Mouse (Mus musculus) neural tube, embryonic 15.5 days (tissue): ENCODE measurements around the gene Ror1. TPM values are rescaled to one million over a fixed set of nuclear protein-coding genes. Genes with fewer than 3 reads are reported as not detected.

Experiments
- ATAC-seq: fragments of 200-750 bp; cut with Nextera tagmentation; 2 replicates; pipeline ENCODE4 v1.8.0; 2017; ENCODE audit warnings: mild to moderate bottlenecking, moderate TSS enrichment, moderate library complexity; ENCODE audit not compliant: low FRiP score
- H3K27ac ChIP-seq: fragments of 300-500 bp; sonication (generic); replicated peaks from 2 replicates; pipeline ENCODE4 v1.5.1; 2015; ENCODE audit warnings: mild to moderate bottlenecking, inconsistent platforms
- H3K27me3 ChIP-seq: fragments of 300-500 bp; sonication (generic); replicated peaks from 2 replicates; pipeline ENCODE4 v1.6.1; 2015; ENCODE audit warnings: inconsistent platforms
- H3K36me3 ChIP-seq: fragments of 300-500 bp; sonication (generic); 2 replicates; pipeline ENCODE4 v1.6.1; 2015; ENCODE audit warnings: inconsistent platforms
- H3K4me1 ChIP-seq: fragments of 300-500 bp; sonication (generic); 2 replicates; pipeline ENCODE4 v1.6.1; 2015; ENCODE audit warnings: inconsistent platforms
- H3K4me2 ChIP-seq: fragments of 300-500 bp; sonication (generic); 2 replicates; pipeline ENCODE4 v1.6.1; 2015; ENCODE audit warnings: inconsistent platforms, mild to moderate bottlenecking, moderate library complexity
- H3K4me3 ChIP-seq: fragments of 300-500 bp; sonication (generic); replicated peaks from 2 replicates; pipeline ENCODE4 v1.5.1; 2015; ENCODE audit warnings: mild to moderate bottlenecking, inconsistent platforms
- H3K9ac ChIP-seq: fragments of 300-500 bp; sonication (generic); replicated peaks from 2 replicates; pipeline ENCODE4 v1.6.1; 2015; ENCODE audit warnings: mild to moderate bottlenecking, inconsistent platforms
- H3K9me3 ChIP-seq: fragments of 300-500 bp; sonication (generic); replicated peaks from 2 replicates; pipeline ENCODE4 v1.6.1; 2016; ENCODE audit warnings: inconsistent platforms
- WGBS: fragments of 180-500 bp; shearing (Covaris S2); methylation state at CpG from one replicate; pipeline ENCODE4 v1.1.7; 2015; ENCODE audit warnings: mixed read lengths; 5-methylcytosine and 5-hydroxymethylcytosine counted together
- polyA plus RNA-seq: library from polyadenylated mRNA; unstranded; fragments of >200 nt; fragmentation: Nextera tagmentation; extraction: Ambion mirVana; gene quantifications from 2 replicates; pipeline ENCODE4 v1.2.1, GENCODE M21; 2015

Gene Ror1
- polyA plus RNA-seq, 1 experiment from 2014 or later: 1.2 TPM

DNA sequence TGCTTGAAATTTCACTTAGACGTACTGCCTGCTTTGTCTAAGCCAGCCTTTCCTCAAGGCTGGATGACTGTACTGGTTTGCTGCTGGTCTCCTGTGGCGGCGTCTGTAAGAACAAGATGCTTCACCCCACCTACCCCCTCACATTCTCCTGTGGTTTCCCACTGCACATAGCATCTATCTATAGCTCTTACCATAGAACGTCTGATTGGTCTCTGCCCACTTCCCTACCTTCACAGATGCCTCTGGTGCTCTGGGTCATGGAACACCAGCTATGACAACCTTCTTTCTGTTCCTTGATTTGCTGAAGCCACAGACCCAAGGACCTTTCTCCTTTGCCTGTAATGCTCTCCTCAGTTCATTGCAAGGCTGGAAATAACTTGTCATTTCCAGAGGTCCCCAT, 124.0 kb downstream of the Ror1 start:
- WGBS: 85% methylated on average over 4 of the region's 4 CpGs
- no peaks in the 10 kb centered on the region for H3K9me3 ChIP-seq
- H3K27me3 ChIP-seq: no peaks in the 10 kb centered on the region
- no peaks in the 10 kb centered on the region for H3K36me3 ChIP-seq
- ATAC-seq: no peak
- H3K4me2 ChIP-seq: no peak overlapping the region
- H3K9ac ChIP-seq: no peak overlapping the region
- H3K4me1 ChIP-seq: no peaks in the 10 kb centered on the region
- no peak overlapping the region for H3K27ac ChIP-seq
- H3K4me3 ChIP-seq: no peak overlapping the region

GRCm38 (mm10) chr4:100221978-100222737, 126.6 kb downstream of the Ror1 start:
- H3K9ac ChIP-seq: no peak overlapping the region
- no peak overlapping the region for H3K4me3 ChIP-seq
- no peaks in the 10 kb centered on the region for H3K27me3 ChIP-seq
- 79% methylated on average over 13 of the region's 13 CpGs for WGBS
- no peak overlapping the region for H3K4me2 ChIP-seq
- no peak for ATAC-seq
- no peaks in the 10 kb centered on the region for H3K4me1 ChIP-seq
- H3K27ac ChIP-seq: no peak overlapping the region
- H3K36me3 ChIP-seq: no peaks in the 10 kb centered on the region
- H3K9me3 ChIP-seq: no peaks in the 10 kb centered on the region

DNA sequence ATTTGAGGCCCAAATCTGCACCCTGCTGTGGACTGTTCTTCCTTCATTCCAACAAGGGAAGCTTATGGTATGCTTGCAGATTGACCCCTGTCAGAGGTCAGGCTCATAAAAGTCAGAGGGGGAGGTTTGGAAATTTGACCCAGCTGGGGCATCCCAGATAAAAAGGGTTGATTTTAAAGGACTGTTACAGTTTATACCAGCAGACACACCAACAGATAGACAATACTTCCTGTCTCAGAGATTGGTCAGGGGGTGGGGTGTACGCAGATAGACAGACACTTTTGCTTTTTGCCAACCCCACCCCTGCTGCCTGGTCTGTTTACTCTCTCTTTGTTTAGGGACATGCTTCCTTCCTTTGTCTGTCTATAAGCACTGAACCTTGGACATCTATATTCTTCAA, 127.9 kb downstream of the Ror1 start:
- no peaks in the 10 kb centered on the region for H3K4me1 ChIP-seq
- no peak overlapping the region for H3K27ac ChIP-seq
- WGBS: 32% methylated on average over 1 of the region's 1 CpGs
- ATAC-seq: no peak
- H3K9me3 ChIP-seq: no peaks in the 10 kb centered on the region
- H3K4me2 ChIP-seq: no peak overlapping the region
- no peaks in the 10 kb centered on the region for H3K36me3 ChIP-seq
- no peak overlapping the region for H3K9ac ChIP-seq
- no peak overlapping the region for H3K4me3 ChIP-seq
- H3K27me3 ChIP-seq: no peaks in the 10 kb centered on the region

- H3K9ac ChIP-seq: no peak overlapping the region
- no peaks in the 10 kb centered on the region for H3K9me3 ChIP-seq
- no peak overlapping the region for H3K4me3 ChIP-seq
- H3K4me1 ChIP-seq: no peaks in the 10 kb centered on the region
- WGBS: 73% methylated on average over 3 of the region's 3 CpGs
- no peaks in the 10 kb centered on the region for H3K36me3 ChIP-seq
- H3K27ac ChIP-seq: no peak overlapping the region
- H3K27me3 ChIP-seq: no peaks in the 10 kb centered on the region
- no peak overlapping the region for H3K4me2 ChIP-seq
- no peak for ATAC-seq
Observed at GRCm38 (mm10) chr4:100223965-100224364, 128.4 kb downstream of the Ror1 start.

DNA sequence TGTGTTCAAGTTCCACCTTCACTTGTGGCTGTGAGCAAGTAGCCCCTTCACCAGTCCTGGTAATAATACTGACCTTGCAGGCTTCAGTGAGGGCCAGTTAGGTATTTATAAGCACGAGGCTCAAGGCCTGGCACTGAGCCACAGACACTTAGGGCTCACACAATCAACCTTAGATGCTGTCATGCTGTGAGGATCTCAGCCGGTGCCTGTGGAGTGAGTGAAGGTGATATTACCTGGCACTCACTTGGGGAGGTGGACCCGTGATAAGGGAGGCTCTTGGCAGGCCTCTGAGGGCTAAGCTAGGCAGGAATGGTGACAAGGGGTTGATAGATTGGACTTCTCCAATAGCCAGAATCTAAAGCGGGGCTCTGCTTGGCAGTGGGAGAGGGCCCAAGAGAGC, 131.0 kb downstream of the Ror1 start:
- H3K4me1 ChIP-seq: no peaks in the 10 kb centered on the region
- no peak overlapping the region for H3K27ac ChIP-seq
- H3K27me3 ChIP-seq: no peaks in the 10 kb centered on the region
- H3K4me2 ChIP-seq: no peak overlapping the region
- no peak overlapping the region for H3K4me3 ChIP-seq
- 50% methylated on average over 4 of the region's 4 CpGs for whole genome bisulfite sequencing
- no peak for ATAC-seq
- H3K36me3 ChIP-seq: no peaks in the 10 kb centered on the region
- no peaks in the 10 kb centered on the region for H3K9me3 ChIP-seq
- no peak overlapping the region for H3K9ac ChIP-seq

DNA sequence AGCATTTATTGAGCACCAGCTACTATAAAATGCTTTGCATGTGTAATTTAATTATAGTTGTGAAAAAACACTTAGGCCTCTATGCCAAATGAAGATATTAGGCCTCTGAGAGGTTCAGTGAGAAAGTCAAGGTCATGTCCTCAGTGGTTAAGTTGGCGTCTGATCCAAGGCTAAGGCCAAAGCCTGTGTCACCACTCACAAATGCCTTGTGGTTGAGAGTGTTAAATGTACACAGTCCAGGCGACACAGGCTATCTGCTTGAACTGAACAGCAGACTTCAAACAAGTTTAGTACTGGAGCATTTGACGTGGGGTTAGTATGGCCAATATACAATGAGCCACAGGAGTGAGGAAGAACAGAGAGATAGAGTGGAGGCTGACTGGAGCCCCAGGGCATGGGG, 132.5 kb downstream of the Ror1 start:
- Histone ChIP-seq H3K4me2 (no peak overlapping the region), H3K27ac (no peak overlapping the region), H3K36me3 (no peaks in the 10 kb centered on the region), H3K9me3 (no peaks in the 10 kb centered on the region), H3K27me3 (no peaks in the 10 kb centered on the region), H3K9ac (no peak overlapping the region), H3K4me1 (no peaks in the 10 kb centered on the region), H3K4me3 (no peak overlapping the region)
- WGBS: 91% methylated on average over 3 of the region's 3 CpGs
- ATAC-seq: no peak

DNA sequence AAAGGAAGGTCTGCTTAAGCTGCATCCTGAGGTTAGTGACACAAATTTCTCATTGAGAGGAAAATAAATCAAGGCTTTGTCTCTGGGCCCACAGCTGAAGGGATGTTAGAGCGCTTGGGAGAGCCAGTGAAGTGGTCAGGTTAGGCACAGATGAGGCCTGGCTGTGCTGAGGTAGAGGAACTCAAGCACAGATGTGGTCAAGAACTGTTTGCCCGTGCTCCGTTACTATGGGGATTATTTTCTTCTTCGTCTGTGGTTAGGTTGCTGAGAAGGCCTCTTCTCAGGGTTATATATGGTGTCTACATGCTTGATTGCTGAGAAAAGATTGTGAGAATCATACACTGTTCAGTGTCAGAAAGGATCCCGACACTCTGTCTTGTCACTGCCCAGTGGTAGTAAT, 134.7 kb downstream of the Ror1 start:
- Histone ChIP-seq H3K4me3 (no peak overlapping the region), H3K36me3 (no peaks in the 10 kb centered on the region), H3K4me2 (no peak overlapping the region), H3K4me1 (no peaks in the 10 kb centered on the region), H3K27me3 (no peaks in the 10 kb centered on the region), H3K27ac (no peak overlapping the region), H3K9me3 (no peaks in the 10 kb centered on the region), H3K9ac (no peak overlapping the region)
- ATAC-seq: no peak
- WGBS: 68% methylated on average over 5 of the region's 5 CpGs

DNA sequence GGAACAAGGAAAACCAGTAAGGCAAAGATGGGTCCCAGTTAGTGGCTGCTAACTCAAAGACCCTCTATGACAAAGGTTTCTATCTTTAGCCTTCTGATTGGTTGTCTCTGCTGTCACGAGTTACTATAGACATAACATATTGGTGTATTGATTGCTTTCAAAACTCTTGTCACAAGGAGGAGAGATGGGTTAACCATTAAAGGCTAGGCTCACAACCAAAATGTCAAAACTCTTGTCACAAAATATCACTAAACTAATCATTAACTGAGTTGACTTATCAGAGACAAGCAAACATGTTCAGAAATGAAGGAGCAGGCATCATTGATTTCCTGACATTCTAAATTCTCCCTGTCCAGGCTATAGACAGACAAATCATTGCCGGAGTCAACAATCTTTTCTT, 135.4 kb downstream of the Ror1 start:
- H3K9me3 ChIP-seq: no peaks in the 10 kb centered on the region
- H3K4me1 ChIP-seq: no peaks in the 10 kb centered on the region
- no peak overlapping the region for H3K4me3 ChIP-seq
- WGBS: 88% methylated on average over 2 of the region's 2 CpGs
- no peak overlapping the region for H3K4me2 ChIP-seq
- no peak for ATAC-seq
- H3K36me3 ChIP-seq: no peaks in the 10 kb centered on the region
- H3K27ac ChIP-seq: no peak overlapping the region
- no peak overlapping the region for H3K9ac ChIP-seq
- no peaks in the 10 kb centered on the region for H3K27me3 ChIP-seq

DNA sequence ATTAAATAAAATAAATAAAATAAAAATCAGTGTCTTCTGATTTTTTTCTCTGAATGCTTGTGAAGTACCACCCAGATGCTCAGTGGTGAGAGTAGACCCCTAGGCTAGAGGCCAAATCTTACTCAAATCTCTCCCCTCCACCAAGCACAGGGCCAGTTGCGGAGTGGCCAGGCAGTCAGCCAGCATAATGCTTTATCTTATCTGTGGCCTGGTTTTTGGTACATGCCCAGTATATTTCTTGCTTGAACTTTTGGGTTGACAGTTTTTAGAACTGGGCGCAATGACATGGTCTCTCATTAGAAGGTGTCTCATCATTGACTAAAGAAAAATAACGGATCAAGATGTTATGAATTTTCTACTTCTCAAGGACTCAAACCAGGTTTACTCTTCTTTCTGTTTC, 136.3 kb downstream of the Ror1 start:
- no peak for ATAC-seq
- H3K27me3 ChIP-seq: no peaks in the 10 kb centered on the region
- no peak overlapping the region for H3K4me3 ChIP-seq
- WGBS: 96% methylated on average over 3 of the region's 3 CpGs
- no peaks in the 10 kb centered on the region for H3K4me1 ChIP-seq
- H3K4me2 ChIP-seq: no peak overlapping the region
- no peak overlapping the region for H3K27ac ChIP-seq
- H3K9ac ChIP-seq: no peak overlapping the region
- no peaks in the 10 kb centered on the region for H3K9me3 ChIP-seq
- no peaks in the 10 kb centered on the region for H3K36me3 ChIP-seq

- 94% methylated on average over 7 of the region's 7 CpGs for WGBS
- no peaks in the 10 kb centered on the region for H3K4me1 ChIP-seq
Observed at GRCm38 (mm10) chr4:100232541-100232940, 136.9 kb downstream of the Ror1 start.

GRCm38 (mm10) chr4:100233770-100234169, 138.2 kb downstream of the Ror1 start:
- Histone ChIP-seq H3K36me3 (no peaks in the 10 kb centered on the region), H3K4me1 (no peaks in the 10 kb centered on the region), H3K4me3 (no peak overlapping the region), H3K4me2 (no peak overlapping the region), H3K9me3 (no peaks in the 10 kb centered on the region), H3K9ac (no peak overlapping the region), H3K27ac (no peak overlapping the region), H3K27me3 (no peaks in the 10 kb centered on the region)
- 93% methylated on average over 10 of the region's 10 CpGs for WGBS
- ATAC-seq: no peak

More at GRCm38 (mm10) chr4:100232541-100232940, 136.9 kb downstream of the Ror1 start:
- H3K9me3 ChIP-seq: no peaks in the 10 kb centered on the region
- H3K4me2 ChIP-seq: no peak overlapping the region
- no peak overlapping the region for H3K9ac ChIP-seq
- no peaks in the 10 kb centered on the region for H3K36me3 ChIP-seq
- H3K27me3 ChIP-seq: no peaks in the 10 kb centered on the region
- no peak overlapping the region for H3K4me3 ChIP-seq
- ATAC-seq: no peak
- no peak overlapping the region for H3K27ac ChIP-seq

DNA sequence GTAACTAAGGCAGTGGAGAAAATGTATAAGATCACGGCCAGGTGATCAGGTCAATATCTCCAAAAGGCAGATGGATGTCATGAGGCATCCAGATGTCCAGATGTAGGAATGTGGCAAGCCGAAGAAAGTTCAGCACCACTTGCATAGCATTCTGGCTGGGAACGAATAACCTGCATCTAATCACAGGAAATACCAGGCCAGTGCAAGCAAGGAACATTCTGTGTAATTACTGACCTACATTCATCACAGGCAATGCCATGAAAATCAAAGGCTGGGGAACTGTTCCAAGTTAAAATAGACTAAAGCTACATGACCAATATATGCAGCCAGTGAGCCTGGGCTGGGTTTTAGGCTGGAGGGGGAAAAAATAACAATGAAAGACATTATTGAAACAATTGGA, 140.7 kb downstream of the Ror1 start:
- no peak overlapping the region for H3K4me2 ChIP-seq
- H3K4me3 ChIP-seq: no peak overlapping the region
- 87% methylated on average over 3 of the region's 3 CpGs for WGBS
- no peak overlapping the region for H3K9ac ChIP-seq
- H3K27me3 ChIP-seq: no peaks in the 10 kb centered on the region
- H3K36me3 ChIP-seq: no peaks in the 10 kb centered on the region
- H3K27ac ChIP-seq: no peak overlapping the region
- ATAC-seq: no peak
- H3K4me1 ChIP-seq: peaks cover 2% of the 10 kb centered on the region; the same call in 1 of the 2 replicates
- H3K9me3 ChIP-seq: no peaks in the 10 kb centered on the region
